Mouse (Mus musculus): ENCODE measurements around the gene Wnt10b.
"Not testable (repeated sequence)": the region's sequence is repeated elsewhere in the genome, so short reads cannot be mapped to it uniquely, and the experiment has no call there.

Gene Wnt10b

DNA sequence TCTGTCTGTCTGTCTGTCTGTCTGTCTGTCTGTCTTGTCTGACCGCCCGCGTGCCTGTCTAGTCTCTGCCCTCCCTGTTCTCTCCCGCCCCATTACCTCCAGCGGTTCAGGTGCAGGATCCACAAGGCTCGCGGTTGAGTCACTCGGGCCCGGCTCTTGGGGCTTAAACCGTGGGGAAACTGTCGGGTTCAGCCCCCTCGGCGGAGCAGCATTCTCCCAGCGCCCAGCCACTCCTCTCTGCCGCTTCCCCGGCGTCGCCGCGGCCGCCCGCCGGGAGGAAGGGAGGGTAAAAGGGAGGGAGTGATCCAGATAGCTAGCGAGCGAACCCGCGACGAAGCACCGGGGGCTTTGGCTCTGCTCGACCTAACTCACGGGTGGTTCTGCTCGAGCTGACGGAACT lies at the start of gene Wnt10b:
Gene Wnt10b (minus strand): TSS at position 389 of the 400 bp plus-strand sequence.
- no peak for DNase-seq (ENCODE audit: low read depth, low spot score)

DNA sequence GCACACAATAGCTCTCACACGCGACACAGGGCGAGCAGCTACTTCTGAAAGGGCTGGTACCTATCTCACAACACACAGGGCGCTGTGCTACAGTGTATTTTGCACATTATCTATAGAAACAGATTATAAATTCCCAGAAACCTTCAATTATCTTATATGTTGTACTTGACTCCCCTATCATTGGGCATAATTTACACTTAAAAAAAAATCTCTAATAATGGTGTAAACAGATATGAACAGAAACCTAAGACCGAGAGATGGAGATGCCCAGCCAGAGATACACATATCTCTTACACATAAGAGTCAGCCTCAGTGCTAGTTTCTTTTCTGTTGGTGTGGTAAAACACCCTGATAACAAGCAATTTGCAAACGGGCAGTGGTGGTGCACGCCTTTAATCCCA lies 49.7 kb upstream of the Wnt10b start:
- no peak for DNase-seq (ENCODE audit: low read depth, low spot score)

DNA sequence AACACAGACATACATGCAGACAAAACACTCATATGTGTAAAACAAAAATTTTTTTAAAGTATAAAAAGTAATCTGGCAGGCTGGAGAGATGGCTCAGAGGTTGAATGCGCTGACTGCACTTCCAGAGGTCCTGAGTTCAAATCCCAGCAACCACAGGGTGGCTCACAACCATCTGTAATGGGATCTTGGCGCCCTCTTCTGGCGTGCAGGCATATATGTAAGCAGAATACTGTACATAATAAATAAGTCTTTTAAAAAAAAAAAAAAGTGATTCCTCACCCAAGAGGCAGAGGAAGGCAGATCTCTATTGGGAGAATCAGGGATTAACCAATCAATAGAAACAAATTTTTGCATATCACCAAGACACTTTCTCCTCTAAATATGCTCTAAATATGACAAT lies 45.5 kb upstream of the Wnt10b start:
- DNase-seq (ENCODE audit: low read depth, low spot score), result no peak

DNA sequence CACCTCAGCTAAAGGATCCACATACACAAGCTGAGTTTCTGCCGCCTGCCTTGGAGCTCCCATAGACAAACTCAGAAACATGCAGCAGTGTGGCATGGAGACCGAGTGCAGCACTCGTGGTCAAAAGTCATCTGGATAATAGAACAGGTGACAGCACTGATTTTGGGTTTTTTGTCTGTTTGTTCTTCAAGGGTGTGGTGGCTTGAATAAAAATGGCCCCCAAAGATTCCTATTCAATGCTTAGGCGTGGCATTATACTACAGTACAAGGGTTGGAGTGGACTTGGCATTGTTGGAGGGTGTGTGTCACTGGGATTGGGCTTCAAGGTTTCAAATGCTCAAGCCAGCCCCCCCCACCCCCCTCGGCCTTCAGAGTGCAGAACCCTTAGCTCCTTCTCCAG lies 44.2 kb upstream of the Wnt10b start:
- DNase-seq (ENCODE audit: low read depth, low spot score), result no peak

DNA sequence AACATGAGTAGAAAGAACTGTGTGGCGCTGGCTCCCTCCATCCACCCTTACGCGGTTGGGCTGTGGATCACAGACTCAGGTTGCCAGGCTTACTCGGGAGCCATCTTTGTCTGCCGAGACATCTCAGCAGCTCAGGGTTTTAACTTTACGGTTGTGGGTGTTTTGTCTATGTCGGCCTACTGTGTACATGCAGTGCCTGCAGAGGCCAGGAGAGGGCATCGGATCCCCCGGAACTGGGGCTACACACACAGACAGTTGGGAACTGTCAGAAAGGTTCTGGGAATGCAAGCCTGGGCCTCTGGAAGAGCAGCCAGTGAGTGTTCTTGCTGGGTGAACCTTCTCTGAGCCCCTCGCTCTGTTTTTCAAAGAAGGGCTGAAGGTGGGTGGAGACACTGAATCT lies 43.5 kb upstream of the Wnt10b start:
- DNase-seq (ENCODE audit: low read depth, low spot score), result no peak

DNA sequence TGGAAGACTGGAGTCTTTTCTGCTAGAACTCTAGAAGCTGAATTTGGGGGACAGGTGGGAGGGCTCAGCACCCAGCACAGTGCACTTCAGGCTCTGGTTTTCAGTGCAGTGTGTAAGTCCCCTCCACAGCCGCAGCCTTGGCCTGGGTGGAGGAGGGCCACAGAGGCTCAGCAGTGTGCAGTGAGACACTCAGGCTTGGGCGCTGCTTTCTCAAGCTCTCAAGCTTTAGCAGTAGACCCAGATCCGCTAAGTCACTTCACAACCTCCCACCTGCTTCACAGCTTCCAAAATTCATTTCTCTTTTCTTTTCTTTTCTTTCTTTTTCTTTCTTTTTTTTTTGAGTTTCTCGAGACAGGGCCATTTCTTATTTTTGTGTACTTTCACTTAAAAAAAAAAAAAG lies 43.0 kb upstream of the Wnt10b start:
- no peak for DNase-seq (ENCODE audit: low read depth, low spot score)

DNA sequence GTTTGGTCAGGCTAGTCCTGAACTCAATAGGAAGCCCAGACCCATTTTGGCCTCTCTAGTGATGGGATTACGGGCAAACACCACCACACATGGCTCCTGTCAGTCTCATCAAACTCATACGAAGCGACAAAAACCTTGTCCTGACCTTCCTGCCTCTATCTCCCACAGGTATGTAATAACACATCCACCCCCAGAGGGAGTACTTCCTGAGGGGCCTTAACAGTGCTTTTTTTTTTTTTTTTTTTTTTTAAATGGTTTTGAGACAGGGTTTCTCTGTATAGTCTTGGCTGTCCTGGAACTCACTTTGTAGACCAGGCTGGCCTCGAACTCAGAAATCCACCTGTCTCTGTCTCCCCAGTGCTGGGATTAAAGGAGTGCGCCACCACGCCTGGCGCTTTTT lies 40.2 kb upstream of the Wnt10b start:
- DNase-seq (ENCODE audit: low read depth, low spot score), result no peak

DNA sequence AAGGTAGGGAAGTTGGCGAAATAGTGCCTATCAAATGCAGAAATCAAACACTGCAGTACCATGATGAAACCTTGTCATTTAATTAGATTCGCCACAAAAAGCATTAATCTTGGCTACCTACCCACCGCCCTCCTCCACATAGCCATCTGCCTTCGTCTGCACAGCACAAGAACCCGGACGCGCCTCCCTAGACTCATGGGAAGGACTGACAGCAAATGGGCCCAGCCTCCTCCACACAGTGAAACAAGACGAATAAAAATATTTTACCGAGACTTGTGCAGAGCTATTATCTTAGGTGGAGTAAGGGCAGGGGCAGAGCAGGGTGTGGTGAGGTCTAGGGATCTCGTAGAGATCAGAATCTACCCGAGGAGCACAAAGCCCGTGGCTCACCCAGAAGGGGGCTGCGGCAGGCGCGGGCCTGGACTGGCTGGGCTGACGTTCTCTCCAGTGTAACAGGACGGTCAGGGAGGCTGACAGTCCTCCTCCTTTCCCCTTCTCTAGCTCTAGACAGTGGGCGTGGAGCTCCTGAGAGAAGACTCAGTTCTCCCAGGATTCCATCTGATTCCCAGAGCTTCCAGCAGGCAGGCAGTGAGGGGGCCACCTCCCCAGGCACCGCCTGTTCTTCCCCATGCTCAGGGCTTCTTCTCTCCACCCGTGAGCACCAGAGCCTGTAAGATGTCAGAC lies 34.9 kb upstream of the Wnt10b start:
- no peak for DNase-seq (ENCODE audit: low read depth, low spot score)

DNA sequence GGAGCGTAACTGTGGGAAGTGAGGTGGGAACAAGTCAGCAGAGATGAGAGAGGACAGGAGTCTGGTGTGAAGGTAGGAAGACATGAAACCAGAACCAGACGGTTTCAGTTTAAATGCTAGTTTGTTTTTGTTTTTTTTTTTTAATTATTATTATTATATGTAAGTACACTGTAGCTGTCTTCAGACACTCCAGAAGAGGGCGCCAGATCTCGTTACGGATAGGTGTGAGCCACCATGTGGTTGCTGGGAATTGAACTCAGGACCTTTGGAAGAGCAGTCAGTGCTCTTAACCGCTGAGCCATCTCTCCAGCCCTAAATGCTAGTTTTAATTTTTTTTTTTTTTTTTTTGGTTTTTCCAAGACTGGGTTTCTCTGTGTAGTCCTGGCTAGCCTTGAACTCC lies 32.3 kb upstream of the Wnt10b start:
- not testable (repeated sequence) for DNase-seq (ENCODE audit: low read depth, low spot score)

DNA sequence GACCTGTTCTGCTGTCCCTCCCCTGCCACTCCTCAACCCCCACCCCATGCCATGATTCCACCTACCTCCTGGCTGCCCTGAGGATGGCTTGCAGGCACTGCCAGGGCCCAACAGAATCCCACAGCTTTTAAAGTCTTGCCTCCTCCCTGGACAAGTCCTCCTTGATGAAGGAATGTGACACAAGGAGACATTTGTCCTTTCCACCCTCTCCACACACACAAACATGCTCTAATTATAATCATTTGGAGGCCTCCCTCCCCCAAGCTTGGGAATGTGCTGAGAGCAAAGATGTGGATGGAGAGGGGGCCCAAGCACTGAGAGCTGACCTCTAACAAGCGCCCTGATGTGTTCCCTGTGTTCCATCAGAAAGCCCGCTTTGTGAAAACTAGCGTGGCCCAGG lies 31.4 kb upstream of the Wnt10b start, which contains the start of gene Ddn:
Gene Ddn (minus strand): TSS at position 101 of the 400 bp plus-strand sequence.
- no peak for DNase-seq (ENCODE audit: low read depth, low spot score)

DNA sequence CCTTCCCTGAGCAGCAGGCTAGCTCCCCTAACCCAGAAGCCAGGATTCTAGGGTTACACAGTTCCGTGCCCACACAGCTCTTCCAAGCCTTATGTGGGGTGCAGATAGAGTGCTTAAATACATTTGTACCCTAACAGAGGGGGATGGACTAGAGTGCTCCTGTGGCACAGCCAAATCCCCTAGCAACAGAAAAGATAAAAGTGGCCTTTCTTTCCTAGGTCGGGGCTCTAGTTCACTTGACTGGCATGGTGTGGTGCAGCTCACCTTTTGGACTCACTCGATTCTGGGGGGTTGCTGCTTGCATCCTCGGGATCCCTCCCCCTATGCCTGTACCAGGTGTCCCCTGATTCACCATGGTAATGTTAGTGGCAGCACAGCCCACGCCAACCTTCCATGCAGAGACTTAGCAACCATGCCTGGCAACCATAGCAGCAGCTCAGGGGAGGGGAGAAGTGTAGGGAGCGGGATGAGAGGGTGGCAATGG lies 30.7 kb upstream of the Wnt10b start:
- DNase-seq (ENCODE audit: low read depth, low spot score), result no peak

DNA sequence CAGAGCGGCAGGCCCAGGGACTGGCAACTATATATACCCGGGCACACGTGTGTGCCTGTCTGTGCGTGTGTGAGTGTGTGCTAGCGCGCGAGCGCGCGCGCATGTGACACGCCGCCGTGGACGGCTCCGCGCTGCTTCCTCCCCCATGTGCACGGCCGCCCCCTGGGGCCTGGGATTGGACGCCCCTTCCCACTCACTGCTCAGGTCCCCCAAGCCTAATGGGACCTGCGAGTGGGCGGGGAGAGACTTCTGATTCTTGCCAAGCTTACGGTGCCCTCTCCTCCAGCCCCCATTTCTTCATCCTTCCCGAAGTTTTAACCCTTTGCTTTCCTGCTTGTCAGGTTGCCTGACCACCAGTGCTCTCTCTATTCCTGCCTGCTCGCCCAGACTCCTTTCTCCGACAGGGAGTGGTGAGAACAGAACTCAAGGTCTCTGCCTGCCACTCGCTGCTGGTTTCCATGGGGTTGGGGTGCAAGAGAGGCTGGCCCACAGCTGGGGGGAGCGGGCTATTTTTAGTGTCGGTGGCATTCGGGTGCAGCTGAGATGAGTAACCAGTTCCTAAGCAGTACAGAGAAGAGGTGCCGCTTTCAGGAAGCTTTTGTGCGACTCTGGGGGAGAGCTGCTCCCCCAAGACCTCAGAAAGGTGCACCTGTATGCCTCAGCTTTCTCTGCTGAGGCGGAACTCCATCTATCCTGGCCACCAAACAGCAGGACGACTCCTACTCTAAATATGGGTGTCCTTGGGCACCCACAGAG lies 30.1 kb upstream of the Wnt10b start:
- no peak for DNase-seq (ENCODE audit: low read depth, low spot score)

DNA sequence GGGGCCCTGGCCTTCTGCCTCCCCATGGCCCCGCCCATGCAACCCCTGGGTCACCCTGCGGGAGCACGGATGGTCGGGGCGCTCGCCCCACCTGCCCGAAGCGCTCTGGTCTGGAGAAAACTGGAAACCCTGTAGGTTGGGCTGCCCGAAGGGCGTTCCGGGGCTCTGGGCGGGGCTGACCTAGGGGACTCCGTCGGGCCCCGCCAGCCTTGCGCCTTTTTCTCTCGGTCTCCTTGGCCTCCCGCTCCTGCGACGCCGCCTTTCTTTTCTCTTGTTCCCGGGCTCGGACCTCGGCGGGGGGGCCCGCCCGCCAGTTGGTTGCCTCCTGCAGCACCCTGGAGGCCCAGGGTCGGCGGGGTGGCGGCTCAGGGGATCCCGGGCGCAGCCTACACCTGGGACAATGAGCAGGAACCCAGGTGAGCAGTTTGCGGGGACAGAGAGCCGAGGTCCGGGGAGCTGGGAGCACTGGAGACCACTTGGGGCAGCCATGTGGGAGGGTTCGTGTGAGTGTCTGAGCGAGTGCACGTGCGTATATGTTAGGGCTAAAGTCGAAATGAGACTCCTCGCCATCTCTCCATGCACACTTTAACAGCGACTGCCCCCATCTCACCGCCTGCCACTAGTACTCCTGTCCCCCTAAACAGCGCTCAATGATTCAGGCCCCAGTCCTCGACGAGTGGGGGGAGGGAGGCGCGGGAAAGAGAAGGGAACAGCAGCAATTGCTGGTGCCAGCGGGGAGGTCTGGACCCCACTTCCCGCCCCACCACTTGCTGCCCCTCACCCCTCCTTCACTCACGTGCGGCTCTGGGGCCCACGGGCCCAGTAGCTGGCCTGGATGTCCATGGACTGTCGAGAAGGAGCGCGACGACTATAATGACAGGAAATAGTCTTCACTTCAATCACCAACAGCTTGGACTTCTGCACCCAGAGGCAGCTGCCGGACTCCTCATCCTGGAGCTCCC lies 29.1 kb upstream of the Wnt10b start:
- no peak for DNase-seq (ENCODE audit: low read depth, low spot score)

DNA sequence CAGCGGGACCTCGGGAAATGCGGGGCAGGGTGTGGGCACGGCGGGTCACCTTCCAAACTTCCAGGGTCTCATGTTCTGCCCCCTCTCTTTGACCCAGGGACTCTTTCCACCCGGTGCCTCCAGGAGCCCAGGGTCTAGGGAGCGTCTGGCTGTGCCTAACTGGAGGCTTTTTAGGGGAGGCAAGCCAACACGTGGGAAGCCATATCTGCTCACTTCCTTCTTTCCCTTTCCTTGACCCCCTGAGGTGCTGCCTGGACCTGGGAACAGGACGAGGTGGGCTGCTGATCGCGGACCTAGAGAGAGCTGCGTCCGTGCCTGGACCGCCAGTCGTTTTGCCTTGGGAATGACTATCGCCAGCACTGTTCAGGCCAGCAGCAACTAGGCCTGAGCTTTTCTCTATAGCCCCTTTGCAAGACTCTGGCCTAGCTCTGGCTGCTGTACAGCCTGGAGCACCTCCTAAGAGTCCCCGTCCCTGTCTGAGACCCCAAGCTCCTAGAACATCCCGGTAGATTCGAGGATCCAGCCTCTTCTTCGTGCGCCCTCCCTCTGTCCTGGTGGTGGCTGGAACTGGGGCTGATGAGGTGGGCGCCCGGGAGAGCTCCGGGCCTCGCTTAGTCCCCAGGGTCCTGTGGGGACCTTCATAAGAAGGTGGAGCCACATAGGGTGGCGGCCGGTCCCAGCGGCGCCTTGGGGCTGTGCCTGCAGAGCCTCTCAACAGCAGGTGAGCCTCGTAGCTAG lies 28.3 kb upstream of the Wnt10b start:
- no peak for DNase-seq (ENCODE audit: low read depth, low spot score)

DNA sequence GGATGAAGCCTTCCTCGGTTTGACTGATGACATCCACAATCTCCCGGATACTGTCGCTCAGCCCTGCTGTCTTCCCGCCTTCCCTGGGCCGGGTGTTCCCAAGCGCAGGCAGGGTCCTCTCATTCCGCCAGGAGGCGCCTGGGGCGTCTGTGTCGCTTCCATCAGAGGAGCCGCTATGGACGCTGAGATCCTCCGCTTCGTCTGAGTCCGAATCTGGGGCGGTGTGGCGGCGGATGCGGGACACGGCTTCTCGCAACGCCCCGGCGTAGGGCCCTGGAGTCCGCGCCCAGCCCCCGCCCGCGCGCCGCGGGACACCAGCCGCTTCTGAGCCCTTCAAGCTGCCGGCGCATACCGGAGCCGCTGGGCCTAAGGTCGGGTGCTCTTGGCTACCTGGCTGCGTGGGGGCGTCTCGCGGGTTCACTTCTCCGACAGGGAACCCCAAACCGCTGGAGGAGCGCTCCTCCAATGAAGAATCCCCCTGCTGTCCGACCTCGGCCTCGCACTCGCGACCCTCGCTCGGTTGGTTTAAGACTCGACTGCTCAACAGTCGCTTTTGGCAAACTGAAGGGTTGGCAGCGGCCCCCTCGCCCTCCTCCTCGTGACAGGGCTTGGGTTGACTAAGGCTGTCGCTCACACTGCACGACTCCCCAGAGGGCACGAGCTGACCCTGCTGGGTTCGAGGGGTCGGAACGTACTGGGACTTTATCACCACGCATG lies 27.5 kb upstream of the Wnt10b start:
- no peak for DNase-seq (ENCODE audit: low read depth, low spot score)

DNA sequence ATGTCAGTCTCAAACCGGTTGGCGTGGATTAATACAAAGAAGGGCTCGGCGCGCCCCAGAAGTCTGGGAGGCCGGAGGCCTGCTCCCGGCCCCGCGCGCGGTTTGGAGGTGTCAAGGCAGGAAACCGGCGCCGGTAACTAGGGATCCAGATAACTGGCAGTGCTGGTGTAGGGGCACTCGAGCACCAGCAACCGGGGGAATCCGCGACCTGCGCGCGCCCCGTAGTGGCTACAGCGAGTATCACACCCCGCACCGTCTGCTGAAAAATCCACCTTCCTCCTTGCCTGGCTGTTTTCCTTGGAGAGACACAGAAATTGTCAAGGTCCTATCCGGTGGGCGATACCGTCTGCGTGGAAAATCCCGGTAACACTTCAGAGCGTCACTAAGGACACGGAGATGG lies 26.1 kb upstream of the Wnt10b start:
- no peak for DNase-seq (ENCODE audit: low read depth, low spot score)

DNA sequence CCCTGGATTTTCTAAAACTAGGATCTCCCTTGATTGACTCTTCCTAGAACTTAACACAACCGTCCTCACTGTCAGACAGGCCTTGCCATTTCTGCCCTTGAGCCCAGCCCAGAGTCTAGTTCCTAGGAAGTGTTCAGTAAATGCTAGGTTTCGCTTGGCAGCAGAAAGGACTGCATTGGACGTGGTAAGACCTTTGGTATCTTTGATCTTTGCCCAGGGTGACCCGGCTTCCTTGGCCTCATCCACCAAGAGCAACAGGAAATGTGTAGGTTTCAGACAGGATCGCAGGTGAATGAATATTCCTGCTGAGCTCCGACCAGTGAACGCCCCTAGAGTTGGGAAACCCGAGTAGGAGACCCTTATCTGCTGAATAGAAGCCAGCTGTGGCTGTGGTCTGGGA lies 25.0 kb upstream of the Wnt10b start:
- no peak for DNase-seq (ENCODE audit: low read depth, low spot score)

DNA sequence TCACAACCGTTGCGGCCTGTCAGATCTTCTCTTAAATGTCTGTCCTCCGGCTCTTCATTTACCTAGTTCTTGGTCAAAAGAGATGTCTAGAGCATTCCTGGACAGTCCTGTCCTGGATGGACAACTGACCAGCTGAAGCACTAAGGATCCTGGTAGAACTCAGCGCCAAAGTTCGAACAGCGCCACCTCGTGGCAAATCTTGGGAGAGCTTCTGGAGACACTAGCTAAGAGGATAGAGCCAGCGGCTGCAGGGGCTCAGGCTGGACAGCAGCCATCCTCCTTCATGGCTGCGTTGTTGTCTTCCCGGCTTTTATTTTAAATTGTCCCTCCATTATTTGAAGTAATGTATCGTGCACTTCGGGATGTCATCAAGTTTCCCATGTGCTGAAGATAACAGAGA lies 21.4 kb upstream of the Wnt10b start:
- DNase-seq (ENCODE audit: low read depth, low spot score), result no peak

DNA sequence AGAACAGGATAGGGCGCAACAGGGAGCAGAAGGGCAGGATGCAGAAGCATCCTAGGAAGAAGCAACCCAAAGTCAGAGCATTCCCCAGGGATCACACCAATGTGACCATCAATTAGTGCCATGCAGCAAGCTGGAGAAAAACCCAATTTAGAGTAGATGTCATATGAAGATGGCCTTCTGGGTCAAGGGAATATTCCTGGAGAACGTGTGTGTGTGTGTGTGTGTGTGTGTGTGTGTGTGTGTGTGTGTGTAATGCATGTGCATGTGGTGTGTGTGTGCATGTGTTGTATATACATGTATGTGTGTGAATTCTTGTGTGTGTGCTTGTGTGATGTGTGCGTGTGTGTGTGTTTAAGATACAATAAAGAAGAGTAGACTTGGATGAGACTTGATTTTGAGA lies 21.0 kb upstream of the Wnt10b start:
- DNase-seq (ENCODE audit: low read depth, low spot score), result no peak

DNA sequence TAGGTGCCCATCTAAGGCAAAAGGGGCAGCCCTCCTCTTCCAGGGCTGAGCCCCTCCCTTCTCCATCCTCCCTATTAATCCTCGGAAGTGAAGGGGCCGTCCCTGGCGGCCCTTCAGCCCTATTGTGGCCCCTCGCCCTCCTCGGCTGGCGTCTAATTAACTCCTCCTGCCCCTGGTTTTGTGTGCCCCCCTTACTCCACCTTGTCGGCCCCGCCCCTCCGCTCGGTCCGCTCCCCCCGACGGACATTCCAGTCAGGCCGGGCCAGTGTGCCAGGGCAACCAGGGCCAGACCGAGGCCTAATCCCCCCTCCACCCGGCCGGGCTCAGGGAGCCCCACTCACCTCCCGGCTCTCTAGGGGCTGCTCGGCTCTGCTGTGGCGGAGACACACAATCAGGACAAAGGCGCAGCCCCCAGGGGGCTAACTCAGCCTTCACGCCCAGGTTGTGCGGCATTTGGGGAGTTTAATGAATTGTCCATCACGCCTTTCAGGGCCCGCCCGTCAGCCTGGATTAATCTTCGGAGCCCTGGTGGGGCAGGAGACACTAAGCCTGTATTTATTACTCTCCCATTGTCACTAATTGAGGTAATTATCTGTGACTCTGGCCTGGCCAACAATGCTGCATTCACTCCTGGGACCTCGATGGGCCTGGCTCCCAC lies 20.0 kb upstream of the Wnt10b start:
- no peak for DNase-seq (ENCODE audit: low read depth, low spot score)

Data from brain, embryonic 18.5 days (tissue).